Mouse (Mus musculus) brain, embryonic 14.5 days (tissue): Measurements from ENCODE around the gene Gnb2.

Experiments
- CTCF ChIP-seq: fragments of 200-500 bp; IDR thresholded peaks from 2 replicates; pipeline ENCODE4 v1.5.1; 2012; ENCODE audit warnings: inconsistent platforms, mild to moderate bottlenecking, moderate library complexity, borderline replicate concordance; ENCODE audit not compliant: insufficient read depth, insufficient read length; ENCODE audit errors: extremely low read depth
- POLR2A ChIP-seq: fragments of 200-500 bp; IDR thresholded peaks from 2 replicates; pipeline ENCODE4 v1.6.1; 2012; ENCODE audit warnings: mild to moderate bottlenecking, inconsistent platforms, borderline replicate concordance; ENCODE audit not compliant: poor library complexity, insufficient read depth, insufficient read length, severe bottlenecking; ENCODE audit errors: extremely low read depth

DNA sequence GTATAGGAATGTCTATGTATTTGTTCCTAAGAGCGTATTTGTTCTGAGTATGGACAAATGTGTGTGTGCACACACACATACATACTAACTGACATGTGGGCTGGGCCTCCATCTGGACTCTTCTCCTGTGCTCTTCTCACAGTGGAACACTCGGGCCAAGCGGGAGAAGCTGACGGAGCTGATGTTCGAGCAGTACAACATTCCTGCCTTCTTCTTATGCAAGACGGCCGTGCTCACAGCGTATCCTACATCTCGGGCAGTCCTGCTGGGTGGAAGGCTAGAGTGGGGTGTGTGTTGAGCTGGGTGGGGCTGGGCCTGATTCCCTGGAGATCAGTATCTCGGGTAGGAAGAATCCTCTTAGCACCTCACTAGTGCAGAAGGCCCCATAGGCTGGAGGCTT is 29.7 kb upstream of the Gnb2 start:
- TF ChIP-seq POLR2A (no peak), CTCF (no peak)
